Mouse (Mus musculus) mammary gland, adult 2 months (tissue): ENCODE measurements around the gene Krtap16-3. TPM values are rescaled to one million over a fixed set of nuclear protein-coding genes. Genes with fewer than 3 reads are reported as not detected.

ENCODE experiments used
- polyA plus RNA-seq: library from polyadenylated mRNA; depleted of rRNA; stranded (reverse); fragments of >200 nt; gene quantifications from 2 replicates; pipeline ENCODE4 v1.2.3, GENCODE M21; 2012; ENCODE audit warnings: low replicate concordance; rRNA removed

Gene Krtap16-3
- polyA plus RNA-seq = not detected in 2 replicates

DNA sequence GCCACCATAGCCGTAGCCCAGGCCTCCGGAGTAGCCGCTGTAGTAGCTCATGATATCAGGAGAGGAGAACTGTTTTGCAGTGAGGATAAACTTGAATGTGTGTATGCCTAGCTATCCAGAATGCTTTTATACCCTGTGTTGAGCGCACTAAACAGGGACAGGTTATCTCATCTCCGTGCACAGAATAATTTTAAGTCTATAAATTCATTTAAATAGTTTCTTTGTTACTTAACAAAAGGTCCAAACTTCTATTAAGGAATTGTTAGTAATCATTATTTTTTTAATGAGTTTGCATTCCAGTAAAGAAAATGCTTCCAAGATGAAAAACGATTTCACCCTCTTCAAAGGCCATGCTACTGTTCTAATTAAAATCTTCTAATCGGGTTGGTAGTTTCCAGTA lies at the start of gene Krtap16-3:
Krtap16-3 (minus strand) TSS at position 101 of the 400 bp plus-strand sequence.

DNA sequence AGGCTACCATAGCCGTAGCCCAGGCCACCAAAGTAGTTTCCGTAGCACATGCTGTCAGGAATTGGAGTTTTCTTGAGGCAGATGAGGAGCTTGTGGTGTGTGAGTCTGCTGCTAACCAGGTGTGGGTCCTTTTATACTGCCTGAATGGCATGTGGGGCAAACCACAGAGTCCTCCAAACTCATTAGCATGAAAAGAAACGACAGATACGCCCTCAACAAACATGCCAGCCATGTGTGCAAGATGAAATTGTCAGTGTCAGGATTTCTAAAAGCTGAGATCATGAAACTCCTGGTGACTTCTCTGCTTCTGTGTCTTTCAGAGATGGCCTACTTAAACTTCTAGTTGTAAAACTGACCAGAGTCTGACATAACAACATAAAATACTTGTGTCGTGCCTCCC lies 48.0 kb upstream of the Krtap16-3 start, which contains the start of gene Krtap22-2:
Krtap22-2 (minus strand) TSS at position 101 of the 400 bp plus-strand sequence.

DNA sequence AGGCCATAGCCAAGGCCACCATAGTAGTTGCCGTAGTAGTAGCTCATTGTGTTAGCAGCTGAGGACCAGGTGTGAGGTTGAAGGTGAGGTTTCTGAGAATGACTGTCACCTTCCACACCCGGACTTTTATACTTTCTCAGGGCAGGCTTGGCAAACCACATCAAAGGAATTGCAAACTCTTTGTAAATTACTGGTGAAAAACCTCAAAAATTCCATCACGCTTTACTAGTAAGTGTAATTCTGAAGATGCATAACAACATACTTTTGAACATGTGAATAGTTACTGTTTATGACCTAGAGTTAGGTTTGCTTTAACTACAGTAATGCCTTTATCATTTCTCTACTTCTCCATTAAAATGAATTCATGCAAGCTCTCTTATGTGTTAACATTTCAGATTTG lies 30.5 kb downstream of the Krtap16-3 start, which contains the start of gene Krtap19-9b:
Krtap19-9b (minus strand) TSS at position 101 of the 400 bp plus-strand sequence.

Other genes starting within 250 kb of the Krtap16-3 start
- not detected in 2 replicates for gene Krtap13-1, start 234.0 kb downstream of the Krtap16-3 start, polyA plus RNA-seq
- not detected in 2 replicates for gene Krtap13, start 211.2 kb downstream of the Krtap16-3 start, polyA plus RNA-seq
- gene 2310034C09Rik, start 204.0 kb downstream of the Krtap16-3 start, polyA plus RNA-seq = not detected in 2 replicates
- gene 2310057N15Rik, start 188.7 kb downstream of the Krtap16-3 start, polyA plus RNA-seq = not detected in 2 replicates
- not detected in 2 replicates for gene Gm5965, start 185.0 kb downstream of the Krtap16-3 start, polyA plus RNA-seq
- gene Gm20741, start 150.7 kb downstream of the Krtap16-3 start, polyA plus RNA-seq = not detected in 2 replicates
- not detected in 2 replicates for gene Krtap15, start 142.7 kb downstream of the Krtap16-3 start, polyA plus RNA-seq
- gene Krtap14, start 136.7 kb downstream of the Krtap16-3 start, polyA plus RNA-seq = not detected in 2 replicates
- gene Krtap19-1, start 93.5 kb downstream of the Krtap16-3 start, polyA plus RNA-seq = not detected in 2 replicates
- gene Krtap19-2, start 88.6 kb downstream of the Krtap16-3 start, polyA plus RNA-seq = not detected in 2 replicates
- not detected in 2 replicates for gene Krtap19-3, start 84.8 kb downstream of the Krtap16-3 start, polyA plus RNA-seq
- not detected in 2 replicates for gene Krtap19-4, start 77.8 kb downstream of the Krtap16-3 start, polyA plus RNA-seq
- gene Krtap19-5, start 66.4 kb downstream of the Krtap16-3 start, polyA plus RNA-seq = not detected in 2 replicates
- not detected in 2 replicates for gene Krtap19-9b, start 30.6 kb downstream of the Krtap16-3 start, polyA plus RNA-seq
- gene Krtap22-2, start 47.9 kb upstream of the Krtap16-3 start, polyA plus RNA-seq = not detected in 2 replicates
- not detected in 2 replicates for gene Gm10229, start 52.4 kb upstream of the Krtap16-3 start, polyA plus RNA-seq
- gene Krtap6-1, start 68.8 kb upstream of the Krtap16-3 start, polyA plus RNA-seq = not detected in 2 replicates
- gene Gm10228, start 78.6 kb upstream of the Krtap16-3 start, polyA plus RNA-seq = not detected in 2 replicates
- gene Krtap6-5, start 85.0 kb upstream of the Krtap16-3 start, polyA plus RNA-seq = not detected in 2 replicates
- gene 1110025L11Rik, start 101.1 kb upstream of the Krtap16-3 start, polyA plus RNA-seq = not detected in 2 replicates
- not detected in 2 replicates for gene Krtap6-3, start 121.1 kb upstream of the Krtap16-3 start, polyA plus RNA-seq
- not detected in 2 replicates for gene Gm6358, start 178.0 kb upstream of the Krtap16-3 start, polyA plus RNA-seq
- gene Gm10061, start 188.2 kb upstream of the Krtap16-3 start, polyA plus RNA-seq = not detected in 2 replicates
- not detected in 2 replicates for gene Gm9789, start 195.1 kb upstream of the Krtap16-3 start, polyA plus RNA-seq
- gene Gm7735, start 206.6 kb upstream of the Krtap16-3 start, polyA plus RNA-seq = not detected in 2 replicates
- gene 1110057P08Rik, start 211.9 kb upstream of the Krtap16-3 start, polyA plus RNA-seq = not detected in 2 replicates
- not detected in 2 replicates for gene Krtap20-2, start 243.0 kb upstream of the Krtap16-3 start, polyA plus RNA-seq